Mouse (Mus musculus) G1E (cell line): ENCODE data around the gene Bcdin3d.

Source experiments
- CTCF ChIP-seq: IDR thresholded peaks from 2 replicates; pipeline ENCODE4 v1.5.1; 2012; ENCODE audit warnings: low read depth, low read length, inconsistent platforms, mixed read lengths
- GATA1 ChIP-seq: IDR thresholded peaks from 2 replicates; pipeline ENCODE4 v1.6.1; 2012; ENCODE audit warnings: borderline replicate concordance, low read length, inconsistent platforms, mixed read lengths

DNA sequence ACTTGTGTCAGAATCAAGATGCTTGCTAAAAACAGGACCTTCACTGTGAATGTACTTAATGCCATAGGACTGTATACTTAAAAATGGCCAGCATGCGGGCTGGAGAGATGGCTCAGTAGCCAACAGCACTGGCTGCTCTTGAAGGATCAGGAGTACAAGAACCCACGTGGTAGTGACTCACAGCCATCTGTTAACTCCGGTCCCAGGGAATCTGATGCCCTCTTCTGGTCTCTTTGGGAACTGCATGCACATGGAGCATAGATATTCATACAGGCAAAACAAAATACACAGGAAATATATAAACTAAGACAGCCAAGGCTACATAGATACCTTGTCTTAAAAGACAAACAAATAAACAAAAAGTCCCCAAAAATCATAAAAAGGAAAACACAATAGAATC is 5.5 kb downstream of the Bcdin3d start:
- peak; percentile 68 for TF ChIP-seq CTCF
- TF ChIP-seq GATA1: no peak
